Mouse (Mus musculus): Measurements from ENCODE around the gene Clpb.

- TF ChIP-seq GATA1 (IDR thresholded peaks at IDR 0.05; ENCODE audit: low read length) (no peak), TAL1 (IDR thresholded peaks at IDR 0.05; ENCODE audit: low read length) (no peak)
These were observed 27.0 kb downstream of the Clpb start for GRCm38 (mm10) chr7:101690471-101690870.
